Mouse (Mus musculus): Measurements from ENCODE around the gene Cyth1. TPM values are rescaled to one million over a fixed set of nuclear protein-coding genes. Genes with fewer than 3 reads are reported as not detected.

Cyth1 gene
- polyA plus RNA-seq, 1 experiment from 2014 or later: 16.2 TPM

DNA sequence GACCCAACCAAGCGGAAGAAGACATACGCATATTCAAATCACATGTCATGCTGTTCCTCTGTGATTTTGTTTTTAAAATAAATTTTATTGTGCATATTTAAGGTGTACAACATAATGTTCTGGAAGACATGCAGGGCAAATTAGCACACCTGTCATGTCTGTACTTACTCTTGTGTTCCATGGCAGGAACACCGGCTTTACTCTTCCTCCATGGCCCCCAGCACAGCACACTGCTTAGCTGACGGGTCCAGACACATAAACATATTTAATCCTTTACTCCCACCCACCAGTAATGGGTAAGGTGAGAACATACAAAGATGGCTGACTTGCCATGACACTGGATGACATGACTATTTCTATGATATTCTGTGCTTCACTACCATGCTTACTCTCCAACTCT lies 29.3 kb downstream of the Cyth1 start:
- no peak overlapping the region for H3K27ac ChIP-seq
- peaks cover 16% of the 10 kb centered on the region; the same call in 1 of the 2 replicates for H3K4me1 ChIP-seq
- no peaks in the 10 kb centered on the region for H3K9me3 ChIP-seq
- no peaks in the 10 kb centered on the region for H3K27me3 ChIP-seq
- 88% methylated on average over 4 of the region's 4 CpGs for WGBS
- H3K4me2 ChIP-seq: no peak overlapping the region
- H3K9ac ChIP-seq: no peak overlapping the region
- H3K4me3 ChIP-seq: no peak overlapping the region
- no peaks in the 10 kb centered on the region for H3K36me3 ChIP-seq
- no peak for ATAC-seq (ENCODE audit: insufficient number of reproducible peaks, low FRiP score, low TSS enrichment, low read depth)

- H3K9me3 ChIP-seq: no peaks in the 10 kb centered on the region
- H3K4me2 ChIP-seq: no peak overlapping the region
- H3K9ac ChIP-seq: no peak overlapping the region
- no peak overlapping the region for H3K4me3 ChIP-seq
- peaks cover 32% of the 10 kb centered on the region for H3K4me1 ChIP-seq
- H3K27ac ChIP-seq: peak overlapping the region; percentile 18; the same call in 1 of the 2 replicates
- no peaks in the 10 kb centered on the region for H3K36me3 ChIP-seq
- 74% methylated on average over 6 of the region's 6 CpGs for WGBS
- H3K27me3 ChIP-seq: no peaks in the 10 kb centered on the region
- no peak for ATAC-seq (ENCODE audit: insufficient number of reproducible peaks, low FRiP score, low TSS enrichment, low read depth)
Measured at GRCm38 (mm10) chr11:118216468-118216867, 31.9 kb downstream of the Cyth1 start.

GRCm38 (mm10) chr11:118215928-118216458 lies 32.4 kb downstream of the Cyth1 start:
- H3K4me2 ChIP-seq: no peak overlapping the region
- H3K4me1 ChIP-seq: peaks cover 37% of the 10 kb centered on the region
- ATAC-seq (ENCODE audit: insufficient number of reproducible peaks, low FRiP score, low TSS enrichment, low read depth): no peak
- no peak overlapping the region for H3K9ac ChIP-seq
- 56% methylated on average over 5 of the region's 5 CpGs for WGBS
- peak overlapping the region; percentile 18; the same call in 1 of the 2 replicates for H3K27ac ChIP-seq
- H3K4me3 ChIP-seq: no peak overlapping the region
- H3K36me3 ChIP-seq: no peaks in the 10 kb centered on the region
- no peaks in the 10 kb centered on the region for H3K9me3 ChIP-seq
- H3K27me3 ChIP-seq: no peaks in the 10 kb centered on the region

DNA sequence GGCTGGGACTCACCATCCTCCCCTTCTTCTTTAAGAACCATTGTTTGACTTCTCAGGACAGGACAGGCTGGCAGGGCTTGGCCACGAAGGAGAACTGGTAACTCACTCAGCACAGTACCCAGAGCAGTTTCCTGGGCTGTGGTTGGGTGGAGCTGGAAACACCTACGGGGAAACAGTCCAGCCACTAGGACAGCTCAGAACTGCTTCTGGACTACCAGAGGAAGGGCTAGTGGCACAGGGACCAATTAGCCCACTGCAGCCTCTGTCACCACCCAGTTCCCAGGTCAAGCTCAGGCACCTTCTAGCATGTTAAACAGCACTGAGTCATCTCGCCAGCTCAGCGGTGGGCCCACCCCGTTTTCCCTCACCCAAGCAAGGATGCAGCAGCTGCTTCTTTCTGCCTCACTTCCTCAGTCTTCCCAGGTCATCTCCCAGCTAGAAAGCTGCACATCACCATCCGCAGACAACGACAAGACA lies 35.7 kb downstream of the Cyth1 start:
- H3K9ac ChIP-seq: no peak overlapping the region
- WGBS: 64% methylated on average over 7 of the region's 7 CpGs
- peak overlapping the region; percentile 18; the same call in 1 of the 2 replicates for H3K27ac ChIP-seq
- H3K4me1 ChIP-seq: peaks cover 66% of the 10 kb centered on the region
- no peaks in the 10 kb centered on the region for H3K27me3 ChIP-seq
- no peak overlapping the region for H3K4me3 ChIP-seq
- no peak for ATAC-seq (ENCODE audit: insufficient number of reproducible peaks, low FRiP score, low TSS enrichment, low read depth)
- H3K36me3 ChIP-seq: no peaks in the 10 kb centered on the region
- H3K4me2 ChIP-seq: no peak overlapping the region
- no peaks in the 10 kb centered on the region for H3K9me3 ChIP-seq

DNA sequence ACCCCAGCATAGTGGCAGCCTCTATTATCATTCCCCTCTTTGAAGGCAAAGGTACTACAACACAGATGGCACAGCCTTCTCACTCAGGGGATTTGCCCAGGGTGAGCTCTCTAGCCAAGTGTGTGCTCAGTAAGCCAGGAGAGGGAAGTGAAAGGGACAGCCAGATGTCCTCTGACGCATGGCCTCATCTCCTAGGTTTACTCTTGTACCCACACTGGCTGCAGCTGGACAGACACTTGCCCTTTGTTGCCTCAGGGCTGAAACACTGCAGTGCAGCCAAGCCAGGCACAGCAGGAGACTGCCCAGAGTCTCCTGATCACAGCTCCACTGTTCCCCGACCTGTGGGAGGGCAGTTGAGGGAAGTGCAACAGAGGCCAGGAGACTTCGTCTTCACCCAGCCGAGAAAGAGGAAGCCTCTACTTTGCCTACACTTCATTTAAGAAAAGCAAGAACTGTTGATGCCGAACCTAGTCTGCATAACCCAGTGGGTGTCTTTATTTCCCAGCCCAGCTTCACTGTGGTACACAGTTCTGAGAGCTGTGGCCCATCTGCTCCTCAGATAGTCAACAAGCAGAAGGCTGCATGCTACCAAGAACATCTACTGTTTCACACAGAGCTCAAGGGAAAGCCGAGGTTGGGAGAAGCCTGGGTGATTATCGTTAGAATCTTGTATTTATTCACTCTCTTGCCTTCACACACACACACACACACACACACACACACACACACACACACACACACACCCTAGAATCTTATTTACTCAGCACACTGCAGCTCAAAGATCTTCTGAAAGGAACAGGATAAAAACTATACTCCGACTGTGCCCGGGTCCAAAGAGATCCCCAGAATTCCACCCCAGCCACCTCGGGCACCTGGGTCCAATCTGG lies 36.4 kb downstream of the Cyth1 start:
- peak overlapping the region; percentile 18; the same call in 1 of the 2 replicates for H3K27ac ChIP-seq
- no peaks in the 10 kb centered on the region for H3K36me3 ChIP-seq
- 0 out of 2 replicates have a peak overlapping the region, but pooled peaks have one; percentile 17 for H3K9ac ChIP-seq
- H3K4me2 ChIP-seq: no peak overlapping the region
- no peak overlapping the region for H3K4me3 ChIP-seq
- H3K4me1 ChIP-seq: peaks cover 71% of the 10 kb centered on the region
- H3K27me3 ChIP-seq: no peaks in the 10 kb centered on the region
- WGBS: 49% methylated on average over 10 of the region's 10 CpGs
- H3K9me3 ChIP-seq: no peaks in the 10 kb centered on the region
- ATAC-seq (ENCODE audit: insufficient number of reproducible peaks, low FRiP score, low TSS enrichment, low read depth): no peak

- Histone ChIP-seq H3K27me3 (no peaks in the 10 kb centered on the region), H3K9ac (no peak overlapping the region), H3K27ac (no peak overlapping the region), H3K4me2 (no peak overlapping the region), H3K4me1 (peaks cover 64% of the 10 kb centered on the region), H3K36me3 (no peaks in the 10 kb centered on the region), H3K4me3 (no peak overlapping the region), H3K9me3 (no peaks in the 10 kb centered on the region)
- WGBS: 83% methylated on average over 5 of the region's 5 CpGs
- no peak for ATAC-seq (ENCODE audit: insufficient number of reproducible peaks, low FRiP score, low TSS enrichment, low read depth)
Measured at GRCm38 (mm10) chr11:118210962-118211361, 37.4 kb downstream of the Cyth1 start.

- H3K36me3 ChIP-seq: no peaks in the 10 kb centered on the region
- no peaks in the 10 kb centered on the region for H3K9me3 ChIP-seq
- no peak for ATAC-seq (ENCODE audit: insufficient number of reproducible peaks, low FRiP score, low TSS enrichment, low read depth)
- no peak overlapping the region for H3K9ac ChIP-seq
- H3K27ac ChIP-seq: no peak overlapping the region
- no peak overlapping the region for H3K4me2 ChIP-seq
- H3K4me3 ChIP-seq: no peak overlapping the region
- 57% methylated on average over 4 of the region's 4 CpGs for WGBS
- peaks cover 61% of the 10 kb centered on the region for H3K4me1 ChIP-seq
- H3K27me3 ChIP-seq: no peaks in the 10 kb centered on the region
Measured at GRCm38 (mm10) chr11:118210116-118210515, 38.3 kb downstream of the Cyth1 start.

- H3K27me3 ChIP-seq: no peaks in the 10 kb centered on the region
- peaks cover 61% of the 10 kb centered on the region for H3K4me1 ChIP-seq
- no peak for ATAC-seq (ENCODE audit: insufficient number of reproducible peaks, low FRiP score, low TSS enrichment, low read depth)
- no peak overlapping the region for H3K9ac ChIP-seq
- H3K36me3 ChIP-seq: no peaks in the 10 kb centered on the region
- no peaks in the 10 kb centered on the region for H3K9me3 ChIP-seq
- H3K27ac ChIP-seq: peak overlapping the region; percentile 72
- no peak overlapping the region for H3K4me2 ChIP-seq
- 56% methylated on average over 3 of the region's 3 CpGs for WGBS
- no peak overlapping the region for H3K4me3 ChIP-seq
Measured at GRCm38 (mm10) chr11:118209376-118209775, 39.0 kb downstream of the Cyth1 start.

GRCm38 (mm10) chr11:118208672-118209272 lies 39.6 kb downstream of the Cyth1 start:
- 0 out of 2 replicates have a peak, but pooled peaks have one; percentile 31 for ATAC-seq (ENCODE audit: insufficient number of reproducible peaks, low FRiP score, low TSS enrichment, low read depth)
- 16% methylated on average over 8 of the region's 8 CpGs for WGBS
- no peak overlapping the region for H3K4me2 ChIP-seq

DNA sequence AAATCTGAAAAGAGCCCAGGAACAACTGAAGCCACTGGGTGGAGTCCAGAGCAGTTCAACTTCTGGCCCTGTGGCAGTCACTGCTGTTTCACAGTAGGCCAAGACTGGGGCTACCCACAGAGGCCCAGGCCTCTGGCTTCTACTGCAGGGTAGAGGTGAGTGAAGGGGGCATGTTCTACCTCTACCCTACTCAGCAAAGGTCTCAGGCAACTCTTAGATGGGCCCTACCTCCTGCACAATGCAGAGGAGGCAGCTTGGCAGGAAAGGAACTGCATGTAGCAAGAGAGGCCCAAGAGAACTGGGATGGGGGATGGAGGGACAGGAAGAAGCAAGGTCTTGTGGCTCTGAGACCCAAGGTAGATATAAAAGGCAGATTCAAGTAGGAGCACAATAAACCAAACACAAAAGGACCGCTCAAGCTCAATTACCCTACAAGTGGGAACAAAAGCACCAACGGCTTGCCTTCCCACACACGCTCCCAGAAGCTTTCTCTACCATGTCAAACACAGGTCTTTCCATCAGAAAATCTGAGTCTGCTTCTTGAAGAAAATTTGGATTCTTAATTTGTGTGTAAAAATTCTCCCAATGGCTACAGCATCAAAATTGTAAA lies 40.9 kb downstream of the Cyth1 start:
- no peak for ATAC-seq (ENCODE audit: insufficient number of reproducible peaks, low FRiP score, low TSS enrichment, low read depth)
- peaks cover 65% of the 10 kb centered on the region for H3K4me1 ChIP-seq
- no peaks in the 10 kb centered on the region for H3K27me3 ChIP-seq
- no peak overlapping the region for H3K4me3 ChIP-seq
- H3K4me2 ChIP-seq: no peak overlapping the region
- H3K27ac ChIP-seq: peak overlapping the region; percentile 72; the same call in 1 of the 2 replicates
- WGBS: 85% methylated on average over 3 of the region's 3 CpGs
- H3K36me3 ChIP-seq: no peaks in the 10 kb centered on the region
- H3K9me3 ChIP-seq: no peaks in the 10 kb centered on the region
- H3K9ac ChIP-seq: no peak overlapping the region

More at GRCm38 (mm10) chr11:118208672-118209272, 39.6 kb downstream of the Cyth1 start:
- no peak overlapping the region for H3K9ac ChIP-seq
- H3K36me3 ChIP-seq: no peaks in the 10 kb centered on the region
- H3K9me3 ChIP-seq: no peaks in the 10 kb centered on the region
- H3K27me3 ChIP-seq: no peaks in the 10 kb centered on the region
- peaks cover 61% of the 10 kb centered on the region for H3K4me1 ChIP-seq
- H3K27ac ChIP-seq: peak overlapping the region; percentile 72
- no peak overlapping the region for H3K4me3 ChIP-seq

- Histone ChIP-seq H3K27ac (no peak overlapping the region), H3K9ac (no peak overlapping the region), H3K9me3 (no peaks in the 10 kb centered on the region), H3K4me2 (no peak overlapping the region), H3K36me3 (no peaks in the 10 kb centered on the region), H3K4me3 (no peak overlapping the region), H3K4me1 (peaks cover 68% of the 10 kb centered on the region), H3K27me3 (no peaks in the 10 kb centered on the region)
- ATAC-seq (ENCODE audit: insufficient number of reproducible peaks, low FRiP score, low TSS enrichment, low read depth): no peak
- 53% methylated on average over 3 of the region's 3 CpGs for whole genome bisulfite sequencing
Measured at GRCm38 (mm10) chr11:118206267-118206666, 42.1 kb downstream of the Cyth1 start.
